Mouse (Mus musculus): ENCODE data around the gene Shroom3.

GRCm38 (mm10) chr5:92725935-92726334 lies 42.7 kb downstream of the Shroom3 start:
- TF ChIP-seq FLI1 (IDR thresholded peaks at IDR 0.05; ENCODE audit: low read length) = no peak
- no peak for TF ChIP-seq GATA1 (IDR thresholded peaks at IDR 0.05; ENCODE audit: borderline replicate concordance, low read length)
